Mouse (Mus musculus) heart, adult 2 months (tissue): Measurements from ENCODE around the gene Itch.

Experiments used
- CTCF ChIP-seq: fragments of 200-600 bp; IDR thresholded peaks from 2 replicates; pipeline ENCODE4 v1.8.1; 2022; ENCODE audit warnings: antibody characterized with exemption, mild to moderate bottlenecking, moderate library complexity
- POLR2A ChIP-seq: fragments of 200-500 bp; IDR thresholded peaks from 2 replicates; pipeline ENCODE4 v1.6.1; 2011; ENCODE audit warnings: mild to moderate bottlenecking, low read depth, low read length, control low read depth; ENCODE audit not compliant: insufficient read depth

DNA sequence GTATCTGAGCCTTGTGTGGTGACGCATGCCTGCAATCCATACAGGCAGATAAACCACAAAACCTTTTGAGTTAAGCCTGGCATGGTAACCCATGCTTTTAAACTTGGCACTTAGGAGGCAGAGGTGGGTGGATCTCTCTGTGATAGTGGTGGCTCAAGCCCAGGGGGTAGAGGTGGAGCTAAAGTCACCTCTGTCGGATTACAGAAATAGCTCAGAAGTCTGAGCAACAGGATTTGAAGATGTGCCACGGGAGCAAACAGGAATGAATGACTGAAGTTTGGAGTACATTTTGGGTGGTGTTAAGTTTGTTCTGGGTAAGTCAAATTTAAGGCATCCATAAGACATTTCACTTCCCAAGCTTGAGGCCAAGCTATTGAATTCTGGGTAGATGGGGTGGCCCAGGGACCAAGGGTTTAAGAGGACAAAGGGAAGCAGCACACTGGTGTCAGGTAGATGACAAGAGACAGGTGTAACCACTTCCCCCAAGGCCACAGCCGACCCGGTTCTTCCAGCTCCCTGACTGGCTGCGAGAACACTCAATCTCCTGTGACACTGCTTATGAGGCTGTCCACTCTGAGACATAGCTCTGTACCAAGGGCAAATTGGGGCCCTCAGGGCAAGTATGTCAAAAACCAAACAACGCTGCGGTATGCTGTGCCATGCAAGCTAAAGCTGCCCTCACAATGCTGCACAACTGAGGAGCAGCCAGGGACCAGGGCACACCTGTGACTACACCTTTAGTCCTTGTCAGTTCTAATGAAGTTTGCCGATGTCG lies 139.3 kb downstream of the Itch start:
- TF ChIP-seq CTCF (no peak), POLR2A (no peak)
